Mouse (Mus musculus): ENCODE data around the gene Igfbp5. TPM values are rescaled to one million over a fixed set of nuclear protein-coding genes. Genes with fewer than 3 reads are reported as not detected.

Igfbp5 gene
- polyA plus RNA-seq, 1 experiment = 73.8 TPM

DNA sequence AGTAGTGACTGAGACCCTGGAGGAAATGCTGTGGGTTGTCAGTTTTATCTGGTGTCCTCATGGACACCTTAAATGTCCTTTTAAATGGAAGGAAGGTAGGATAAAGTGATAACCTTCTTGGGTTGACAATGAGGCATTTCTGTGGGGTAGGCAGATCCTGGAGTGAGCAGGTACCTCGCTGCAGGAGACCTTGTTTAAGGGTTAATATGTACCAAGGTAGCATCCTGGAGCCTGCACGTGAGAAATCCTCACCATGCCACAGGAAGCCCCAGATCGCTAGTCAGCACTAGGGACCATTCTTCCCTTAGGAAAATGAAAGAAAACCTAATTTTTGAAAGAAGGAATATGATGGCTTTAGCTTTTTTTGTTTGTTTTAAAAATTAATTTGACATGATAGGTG lies 1.0 kb upstream of the Igfbp5 start:
- no peak for DNase-seq (ENCODE audit: low read depth)
- TF ChIP-seq CTCF (IDR thresholded peaks at IDR 0.05; ENCODE audit: borderline replicate concordance, extremely low read depth, insufficient read depth, insufficient read length) (no peak), POLR2A (IDR thresholded peaks at IDR 0.05; ENCODE audit: borderline replicate concordance, extremely low read depth, insufficient read depth, insufficient read length, poor library complexity, severe bottlenecking) (no peak)

DNA sequence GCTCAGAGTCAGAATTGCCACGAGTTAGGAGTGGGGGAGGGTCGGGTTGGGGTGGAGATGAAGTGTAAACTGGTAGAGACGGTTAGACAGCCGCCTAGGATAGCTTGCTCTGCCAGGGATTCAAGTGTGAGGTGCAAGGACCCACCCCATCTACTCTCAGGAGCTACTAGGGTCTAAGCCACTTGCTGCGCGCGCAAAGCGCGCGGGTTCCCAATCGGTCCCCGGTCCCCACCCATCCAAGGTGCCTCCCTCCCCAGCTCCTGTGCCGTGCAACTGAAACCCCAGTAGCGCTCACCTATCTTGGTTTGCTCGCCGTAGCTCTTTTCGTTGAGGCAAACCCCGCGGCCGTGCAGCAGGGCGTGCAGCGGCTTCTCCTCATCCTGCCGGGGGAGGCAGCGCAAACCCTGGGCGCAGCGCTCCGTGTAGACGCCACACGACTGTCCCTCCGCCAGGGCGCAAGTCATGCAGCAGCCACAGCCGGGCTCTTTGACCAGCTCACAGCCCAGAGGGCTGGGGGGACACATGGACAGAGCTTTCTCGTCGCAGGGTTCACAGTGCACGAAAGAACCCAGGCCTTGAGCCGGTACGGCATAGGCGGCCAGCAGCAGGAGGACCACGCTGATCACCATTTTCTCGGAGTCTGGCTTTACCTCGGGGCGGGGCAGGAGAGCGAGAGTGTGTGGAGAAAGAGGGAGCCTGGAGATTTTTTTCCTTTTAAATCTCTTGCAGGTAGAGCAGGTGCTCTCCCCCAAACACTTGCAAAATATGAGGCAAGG lies 985 bp downstream of the Igfbp5 start:
- DNase-seq (ENCODE audit: low read depth) = peak; percentile 69
- TF ChIP-seq CTCF (IDR thresholded peaks at IDR 0.05; ENCODE audit: borderline replicate concordance, extremely low read depth, insufficient read depth, insufficient read length) (peak; percentile 8; the same call in 1 of the 2 replicates), POLR2A (IDR thresholded peaks at IDR 0.05; ENCODE audit: borderline replicate concordance, extremely low read depth, insufficient read depth, insufficient read length, poor library complexity, severe bottlenecking) (no peak)

DNA sequence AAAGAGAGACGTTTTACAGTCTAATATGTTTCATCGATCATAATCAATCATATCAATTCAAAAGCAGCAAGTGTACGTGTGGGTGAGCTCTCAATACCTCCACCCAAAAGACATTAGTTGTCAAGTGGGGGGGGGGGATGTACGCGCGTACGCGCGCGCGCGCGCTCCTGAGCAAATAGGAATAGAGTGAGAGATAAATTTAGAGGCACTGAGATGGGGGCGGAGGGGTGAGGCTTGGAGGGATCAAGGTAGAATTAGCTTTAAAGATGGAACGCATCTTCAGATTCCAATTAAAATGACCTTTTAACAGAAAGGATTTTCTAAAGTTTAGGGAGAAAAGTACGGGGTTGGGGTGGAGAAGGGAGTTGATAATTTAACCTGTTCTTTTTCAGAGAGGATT lies 1.6 kb downstream of the Igfbp5 start:
- DNase-seq (ENCODE audit: low read depth) = peak; percentile 46
- TF ChIP-seq CTCF (IDR thresholded peaks at IDR 0.05; ENCODE audit: borderline replicate concordance, extremely low read depth, insufficient read depth, insufficient read length) (no peak), POLR2A (IDR thresholded peaks at IDR 0.05; ENCODE audit: borderline replicate concordance, extremely low read depth, insufficient read depth, insufficient read length, poor library complexity, severe bottlenecking) (no peak)

- no peak for TF ChIP-seq CTCF (IDR thresholded peaks at IDR 0.05; ENCODE audit: borderline replicate concordance, extremely low read depth, insufficient read depth, insufficient read length)
- TF ChIP-seq POLR2A (IDR thresholded peaks at IDR 0.05; ENCODE audit: borderline replicate concordance, extremely low read depth, insufficient read depth, insufficient read length, poor library complexity, severe bottlenecking) = no peak
Observed at GRCm38 (mm10) chr1:72872521-72872920, 2.2 kb downstream of the Igfbp5 start.

GRCm38 (mm10) chr1:72871697-72872411 lies 2.8 kb downstream of the Igfbp5 start:
- no peak for TF ChIP-seq POLR2A (IDR thresholded peaks at IDR 0.05; ENCODE audit: borderline replicate concordance, extremely low read depth, insufficient read depth, insufficient read length, poor library complexity, severe bottlenecking)
- no peak for TF ChIP-seq CTCF (IDR thresholded peaks at IDR 0.05; ENCODE audit: borderline replicate concordance, extremely low read depth, insufficient read depth, insufficient read length)
- DNase-seq (ENCODE audit: low read depth) = peak; percentile 86

More at GRCm38 (mm10) chr1:72872521-72872920, 2.2 kb downstream of the Igfbp5 start:
- DNase-seq (ENCODE audit: low read depth) = peak; percentile 96

DNA sequence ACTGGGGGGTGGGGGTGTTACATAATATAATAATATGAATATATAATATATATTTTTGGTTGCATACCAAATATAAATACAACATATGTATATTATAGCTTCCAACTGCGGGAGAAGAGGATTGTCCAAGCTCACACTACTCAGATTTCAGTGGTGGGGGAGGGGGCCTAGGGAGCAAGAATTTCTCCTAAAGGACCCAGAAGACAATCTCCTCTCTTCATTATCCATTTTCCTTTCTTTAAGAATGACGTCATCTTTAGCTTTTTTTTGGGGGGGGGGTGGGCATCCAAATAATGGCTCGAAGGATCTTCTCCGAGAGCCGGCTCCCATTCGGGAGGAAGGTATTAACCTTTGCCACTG lies 3.4 kb downstream of the Igfbp5 start:
- no peak for DNase-seq (ENCODE audit: low read depth)
- TF ChIP-seq POLR2A (IDR thresholded peaks at IDR 0.05; ENCODE audit: borderline replicate concordance, extremely low read depth, insufficient read depth, insufficient read length, poor library complexity, severe bottlenecking) (no peak), CTCF (IDR thresholded peaks at IDR 0.05; ENCODE audit: borderline replicate concordance, extremely low read depth, insufficient read depth, insufficient read length) (no peak)

GRCm38 (mm10) chr1:72870615-72871336 lies 3.9 kb downstream of the Igfbp5 start:
- TF ChIP-seq CTCF (IDR thresholded peaks at IDR 0.05; ENCODE audit: borderline replicate concordance, extremely low read depth, insufficient read depth, insufficient read length) (no peak), POLR2A (IDR thresholded peaks at IDR 0.05; ENCODE audit: borderline replicate concordance, extremely low read depth, insufficient read depth, insufficient read length, poor library complexity, severe bottlenecking) (no peak)
- DNase-seq (ENCODE audit: low read depth) = peak; percentile 96

- peak; percentile 89 for DNase-seq (ENCODE audit: low read depth)
Observed at GRCm38 (mm10) chr1:72869681-72870614, 4.7 kb downstream of the Igfbp5 start.

DNA sequence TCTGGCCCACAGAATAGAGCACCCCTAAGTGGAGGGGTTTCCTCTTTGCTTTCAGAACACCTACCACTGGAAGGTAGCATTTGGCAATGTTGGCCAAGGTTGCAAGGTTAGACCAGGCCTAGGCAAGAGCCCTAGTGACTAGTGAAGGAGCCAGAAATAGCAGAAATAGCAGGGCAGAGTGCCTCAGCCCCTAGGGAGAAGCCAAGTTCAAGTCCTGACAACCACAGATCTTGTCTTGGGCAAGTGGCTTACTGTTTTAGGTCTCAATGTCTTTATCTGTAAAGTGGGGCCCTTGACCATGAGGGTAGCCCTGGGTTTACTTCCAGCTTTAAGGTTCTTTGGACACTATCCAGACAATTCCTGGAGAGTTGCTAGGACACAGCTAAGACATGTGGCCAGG lies 5.4 kb downstream of the Igfbp5 start:
- TF ChIP-seq CTCF (IDR thresholded peaks at IDR 0.05; ENCODE audit: borderline replicate concordance, extremely low read depth, insufficient read depth, insufficient read length) (no peak), POLR2A (IDR thresholded peaks at IDR 0.05; ENCODE audit: borderline replicate concordance, extremely low read depth, insufficient read depth, insufficient read length, poor library complexity, severe bottlenecking) (no peak)

More at GRCm38 (mm10) chr1:72869681-72870614, 4.7 kb downstream of the Igfbp5 start:
- TF ChIP-seq CTCF (IDR thresholded peaks at IDR 0.05; ENCODE audit: borderline replicate concordance, extremely low read depth, insufficient read depth, insufficient read length) (no peak), POLR2A (IDR thresholded peaks at IDR 0.05; ENCODE audit: borderline replicate concordance, extremely low read depth, insufficient read depth, insufficient read length, poor library complexity, severe bottlenecking) (no peak)

GRCm38 (mm10) chr1:72868429-72869215 lies 6.1 kb downstream of the Igfbp5 start:
- no peak for TF ChIP-seq POLR2A (IDR thresholded peaks at IDR 0.05; ENCODE audit: borderline replicate concordance, extremely low read depth, insufficient read depth, insufficient read length, poor library complexity, severe bottlenecking)
- no peak for TF ChIP-seq CTCF (IDR thresholded peaks at IDR 0.05; ENCODE audit: borderline replicate concordance, extremely low read depth, insufficient read depth, insufficient read length)
- DNase-seq (ENCODE audit: low read depth) = no peak

More for the DNA sequence above, 5.4 kb downstream of the Igfbp5 start:
- DNase-seq (ENCODE audit: low read depth) = peak; percentile 27

Measured in brain, embryonic 14.5 days (tissue).